Mouse (Mus musculus): ENCODE results near the gene Snrpd2.

- TF ChIP-seq CTCF (IDR thresholded peaks at IDR 0.05; ENCODE audit: control insufficient read depth, insufficient read depth, insufficient read length) (no peak), MYOD1 (IDR thresholded peaks at IDR 0.05; ENCODE audit: control insufficient read depth, insufficient read length, low read depth) (no peak)
Measured at GRCm38 (mm10) chr7:19170142-19170541, 20.6 kb downstream of the Snrpd2 start.
